Mouse (Mus musculus): Measurements from ENCODE around the gene Pdap1. TPM values are rescaled to one million over a fixed set of nuclear protein-coding genes. Genes with fewer than 3 reads are reported as not detected.

Gene Pdap1
- polyA plus RNA-seq, 2 experiments from 2014 or later = 31.1 to 50.9 TPM

DNA sequence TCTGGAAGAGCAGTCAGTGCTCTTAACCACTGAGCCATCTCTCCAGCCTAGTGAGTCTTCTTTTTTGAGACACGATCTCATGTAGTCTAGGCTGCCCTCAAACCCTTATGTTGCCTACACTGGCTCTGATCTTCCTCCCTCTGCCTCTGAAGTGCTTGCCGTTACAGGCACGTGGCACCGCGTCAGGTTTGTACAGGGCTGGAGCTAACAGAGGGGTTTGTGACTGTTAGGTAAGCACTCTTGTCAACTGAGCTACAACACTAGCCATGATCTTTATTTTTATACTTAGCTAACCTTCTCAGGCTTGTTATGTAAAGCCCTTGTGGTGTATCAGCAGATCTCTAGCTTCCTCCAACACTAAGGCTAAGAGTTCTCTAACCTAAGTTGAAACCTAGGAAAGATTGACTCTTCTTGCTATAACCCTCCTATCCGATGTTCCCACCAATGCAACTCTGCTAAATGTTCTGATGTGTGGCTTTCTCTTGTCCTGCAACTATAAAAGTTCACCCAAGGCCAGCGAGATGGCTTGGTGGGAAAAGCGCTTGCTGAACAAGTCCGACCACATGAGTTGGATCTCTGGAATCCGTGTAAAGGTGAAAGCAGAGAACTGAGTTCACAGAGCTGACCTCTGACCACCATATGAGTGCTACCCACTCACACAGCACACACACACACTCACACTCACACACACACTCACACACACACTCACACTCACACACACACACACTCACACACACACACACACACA lies 58.0 kb downstream of the Pdap1 start:
- ATAC-seq = no peak

Other genes starting within 250 kb of the Pdap1 start
- 1 to 10 TPM; 4.6 to 4.8 TPM for gene Smurf1, start 174.4 kb downstream of the Pdap1 start, polyA plus RNA-seq (2017; shearing (Covaris generic))
- gene Gm4871, start 107.5 kb downstream of the Pdap1 start, polyA plus RNA-seq (2017; shearing (Covaris generic)) = not detected
- gene 1700018F24Rik, start 97.2 kb downstream of the Pdap1 start, polyA plus RNA-seq (2017; shearing (Covaris generic)) = not detected
- 100 to 1,000 TPM in 1 of 2 experiments, 10 to 100 TPM in 1; 95.9 to 105 TPM for gene Arpc1a, start 56.4 kb downstream of the Pdap1 start, polyA plus RNA-seq (2017; shearing (Covaris generic))
- not detected for gene Kpna7, start 56.2 kb downstream of the Pdap1 start, polyA plus RNA-seq (2017; shearing (Covaris generic))
- 1,000 to 10,000 TPM in 1 of 2 experiments, 100 to 1,000 TPM in 1; 777 to 1,415 TPM for gene Arpc1b, start 26.0 kb downstream of the Pdap1 start, polyA plus RNA-seq (2017; shearing (Covaris generic))
- gene Bud31, start 124 bp upstream of the Pdap1 start, polyA plus RNA-seq (2017; shearing (Covaris generic)) = 100 to 1,000 TPM; 105 to 106 TPM
- gene Ptcd1, start 26.9 kb upstream of the Pdap1 start, polyA plus RNA-seq (2017; shearing (Covaris generic)) = 10 to 100 TPM; 13.6 to 28.7 TPM
- 10 to 100 TPM; 15.6 to 19.6 TPM for gene Cpsf4, start 27.0 kb upstream of the Pdap1 start, polyA plus RNA-seq (2017; shearing (Covaris generic))
- 100 to 1,000 TPM; 320 to 390 TPM for gene Atp5j2, start 51.8 kb upstream of the Pdap1 start, polyA plus RNA-seq (2017; shearing (Covaris generic))
- 10 to 100 TPM; 19.0 to 30.4 TPM for gene Zkscan14, start 61.6 kb upstream of the Pdap1 start, polyA plus RNA-seq (2017; shearing (Covaris generic))
- gene Zkscan5, start 64.3 kb upstream of the Pdap1 start, polyA plus RNA-seq (2017; shearing (Covaris generic)) = 10 to 100 TPM in 1 of 2 experiments, 1 to 10 TPM in 1; 7.5 to 13.7 TPM
- 10 to 100 TPM; 60.1 to 68.9 TPM for gene Zfp655, start 91.5 kb upstream of the Pdap1 start, polyA plus RNA-seq (2017; shearing (Covaris generic))
- gene Zscan25, start 140.3 kb upstream of the Pdap1 start, polyA plus RNA-seq (2017; shearing (Covaris generic)) = under 1 TPM; 0.46 to 0.65 TPM
- gene Cyp3a57, start 205.0 kb upstream of the Pdap1 start, polyA plus RNA-seq (2017; shearing (Covaris generic)) = not detected

Measured in CD4-positive, CD25-positive, alpha-beta regulatory T cell, adult 4 months (primary cell).